Mouse (Mus musculus) hindbrain, embryonic 13.5 days (tissue): ENCODE results near the gene Zdhhc1. TPM values are rescaled to one million over a fixed set of nuclear protein-coding genes. Genes with fewer than 3 reads are reported as not detected.

Source experiments
- ATAC-seq: fragments of 200-750 bp; cut with Nextera tagmentation; 2 replicates; pipeline ENCODE4 v1.8.0; 2017; ENCODE audit warnings: moderate TSS enrichment; ENCODE audit not compliant: low FRiP score
- H3K27ac ChIP-seq: fragments of 300-500 bp; sonication (generic); 2 replicates; pipeline ENCODE4 v1.5.1; 2015; ENCODE audit warnings: inconsistent platforms, mild to moderate bottlenecking, moderate library complexity
- H3K27me3 ChIP-seq: fragments of 300-500 bp; sonication (generic); 2 replicates; pipeline ENCODE4 v1.6.1; 2015; ENCODE audit warnings: mild to moderate bottlenecking, inconsistent platforms
- H3K36me3 ChIP-seq: fragments of 300-500 bp; sonication (generic); 2 replicates; pipeline ENCODE4 v1.6.1; 2015; ENCODE audit warnings: mild to moderate bottlenecking, inconsistent platforms
- H3K4me1 ChIP-seq: fragments of 300-500 bp; sonication (generic); replicated peaks from 2 replicates; pipeline ENCODE4 v1.6.1; 2015; ENCODE audit warnings: inconsistent platforms
- H3K4me2 ChIP-seq: fragments of 300-500 bp; sonication (generic); 2 replicates; pipeline ENCODE4 v1.6.1; 2015; ENCODE audit warnings: inconsistent platforms, mild to moderate bottlenecking, moderate library complexity
- H3K4me3 ChIP-seq: fragments of 300-500 bp; sonication (generic); 2 replicates; pipeline ENCODE4 v1.5.1; 2015; ENCODE audit warnings: mild to moderate bottlenecking, inconsistent platforms
- H3K9ac ChIP-seq: fragments of 300-500 bp; sonication (generic); 2 replicates; pipeline ENCODE4 v1.6.1; 2015; ENCODE audit warnings: mild to moderate bottlenecking, inconsistent platforms
- H3K9me3 ChIP-seq: fragments of 300-500 bp; sonication (generic); 2 replicates; pipeline ENCODE4 v1.6.1; 2016; ENCODE audit warnings: inconsistent platforms
- WGBS: fragments of 180-500 bp; shearing (Covaris S2); methylation state at CpG from one replicate; pipeline ENCODE4 v1.1.7; 2015; 5-methylcytosine and 5-hydroxymethylcytosine counted together
- polyA plus RNA-seq: library from polyadenylated mRNA; unstranded; fragments of >200 nt; fragmentation: Nextera tagmentation; extraction: Ambion mirVana; gene quantifications from 2 replicates; pipeline ENCODE4 v1.2.1, GENCODE M21; 2015

Zdhhc1 gene
- polyA plus RNA-seq, 1 experiment from 2014 or later: 34.3 TPM

DNA sequence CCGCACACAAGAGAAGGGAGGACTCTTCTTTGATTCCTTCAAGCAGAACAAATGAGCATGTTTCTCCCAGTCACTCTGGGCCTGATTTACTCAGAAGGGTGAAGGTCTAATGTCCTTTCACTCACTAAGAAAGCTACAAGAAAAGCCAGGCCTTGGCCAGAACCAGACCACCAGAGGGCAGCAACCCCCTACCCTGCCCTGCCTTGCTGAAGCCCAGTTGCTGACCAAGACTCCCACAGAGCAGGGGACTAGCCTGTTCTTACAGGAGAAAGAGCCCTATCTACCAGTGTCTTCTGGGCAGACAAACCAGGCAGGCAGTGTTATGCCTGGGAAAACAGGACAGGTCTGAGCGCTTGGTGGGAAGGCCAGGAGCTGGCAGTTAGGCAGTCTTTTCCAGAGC, 12.3 kb downstream of the Zdhhc1 start:
- no peaks in the 10 kb centered on the region for H3K27me3 ChIP-seq
- H3K9ac ChIP-seq: no peak overlapping the region
- H3K27ac ChIP-seq: no peak overlapping the region
- H3K36me3 ChIP-seq: peaks cover 21% of the 10 kb centered on the region; the same call in 1 of the 2 replicates
- H3K9me3 ChIP-seq: no peaks in the 10 kb centered on the region
- H3K4me3 ChIP-seq: no peak overlapping the region
- H3K4me1 ChIP-seq: peaks cover 17% of the 10 kb centered on the region
- H3K4me2 ChIP-seq: no peak overlapping the region
- 26% methylated on average over 2 of the region's 2 CpGs for WGBS
- ATAC-seq: 0 out of 2 replicates have a peak, but pooled peaks have one; percentile 32

DNA sequence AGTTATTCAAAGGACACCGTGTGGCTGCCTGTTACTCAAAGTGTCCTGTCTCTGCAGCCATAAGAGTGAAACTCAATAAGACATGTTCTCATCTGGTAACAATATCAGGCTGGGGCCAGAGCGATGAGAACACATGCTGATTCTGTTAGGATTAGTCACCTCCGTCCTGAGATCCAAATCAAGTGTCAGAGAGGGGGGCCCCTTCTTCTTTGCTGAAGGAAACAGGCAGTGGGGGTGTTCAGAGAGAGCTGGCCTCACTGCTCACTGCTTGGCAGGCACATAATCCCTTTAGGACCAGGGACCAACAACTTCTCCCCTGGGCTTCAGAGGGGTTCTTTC, 12.7 kb downstream of the Zdhhc1 start:
- Histone ChIP-seq H3K4me3 (no peak overlapping the region), H3K27ac (no peak overlapping the region), H3K4me2 (no peak overlapping the region), H3K9ac (no peak overlapping the region), H3K36me3 (peaks cover 21% of the 10 kb centered on the region; the same call in 1 of the 2 replicates), H3K27me3 (no peaks in the 10 kb centered on the region), H3K9me3 (no peaks in the 10 kb centered on the region), H3K4me1 (peaks cover 17% of the 10 kb centered on the region)
- 0 out of 2 replicates have a peak, but pooled peaks have one; percentile 24 for ATAC-seq
- WGBS: 47% methylated on average over 3 of the region's 3 CpGs

DNA sequence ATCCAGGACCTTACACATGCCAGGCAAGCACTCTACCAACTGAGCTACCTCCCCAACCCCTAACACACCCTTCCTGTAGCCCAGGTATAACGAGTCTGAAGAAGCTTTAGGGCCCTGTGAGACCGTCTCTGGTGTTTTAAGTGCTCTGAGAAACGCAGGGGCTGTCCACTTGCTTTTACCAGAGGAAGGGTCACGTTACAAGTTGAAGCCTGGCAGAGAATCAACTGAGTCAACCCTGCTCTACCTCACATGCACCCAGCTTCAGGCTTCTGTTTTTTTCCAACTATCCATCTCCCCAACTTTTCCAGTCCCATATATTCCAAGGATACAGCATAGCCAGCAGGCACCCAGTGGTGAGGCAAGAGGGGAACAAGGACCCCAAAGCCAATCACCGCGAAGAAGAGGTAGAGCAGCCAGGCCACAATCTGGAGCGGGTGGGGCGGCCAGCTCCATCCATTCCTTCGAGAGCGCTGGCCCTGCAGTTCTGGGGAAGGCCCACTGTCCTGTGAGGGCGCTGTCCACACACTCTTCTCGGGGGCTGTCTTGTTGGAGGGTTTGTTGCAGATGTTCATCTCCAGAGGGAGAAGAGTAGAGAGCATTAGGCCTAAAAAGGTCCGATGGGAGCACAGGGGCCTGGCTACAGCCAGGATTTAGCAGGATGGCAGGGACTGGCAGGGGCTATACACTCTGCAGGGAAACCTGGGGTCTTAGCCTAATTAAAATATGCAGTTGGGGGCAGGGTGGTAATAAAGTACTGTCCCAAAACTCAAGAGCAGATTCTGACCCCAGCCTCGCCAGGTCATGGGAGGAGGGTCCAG, 13.3 kb downstream of the Zdhhc1 start:
- ATAC-seq: 0 out of 2 replicates have a peak, but pooled peaks have one; percentile 25

DNA sequence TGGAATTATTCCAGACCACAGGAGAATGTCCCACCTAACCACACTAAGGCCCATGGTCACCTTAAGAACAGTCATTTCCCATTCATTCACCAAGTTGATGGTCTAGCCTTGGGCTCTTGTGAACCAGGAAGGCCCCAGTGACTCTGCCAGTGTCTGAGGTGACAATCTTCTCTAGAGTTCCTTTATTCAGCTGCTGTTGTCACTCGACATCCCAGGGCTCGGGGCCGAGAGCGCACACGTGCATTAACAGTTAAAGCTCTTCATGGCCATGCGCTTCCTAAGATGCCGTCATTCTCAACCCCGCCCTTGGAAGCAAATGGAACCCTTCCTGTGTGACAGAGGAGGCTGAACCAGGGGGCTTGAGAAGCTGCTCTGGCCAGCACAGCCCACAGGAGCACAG, 14.6 kb downstream of the Zdhhc1 start:
- peaks cover 25% of the 10 kb centered on the region for H3K36me3 ChIP-seq
- WGBS: 89% methylated on average over 8 of the region's 8 CpGs
- peaks cover 18% of the 10 kb centered on the region for H3K4me1 ChIP-seq
- H3K27ac ChIP-seq: no peak overlapping the region
- H3K9me3 ChIP-seq: no peaks in the 10 kb centered on the region
- no peak overlapping the region for H3K4me2 ChIP-seq
- ATAC-seq: no peak
- H3K9ac ChIP-seq: no peak overlapping the region
- no peak overlapping the region for H3K4me3 ChIP-seq
- H3K27me3 ChIP-seq: no peaks in the 10 kb centered on the region

More for the DNA sequence above, 13.3 kb downstream of the Zdhhc1 start:
- Histone ChIP-seq H3K36me3 (peaks cover 23% of the 10 kb centered on the region), H3K9ac (0 out of 2 replicates have a peak overlapping the region, but pooled peaks have one; percentile 43), H3K4me1 (peaks cover 17% of the 10 kb centered on the region), H3K27me3 (no peaks in the 10 kb centered on the region), H3K4me3 (no peak overlapping the region), H3K9me3 (no peaks in the 10 kb centered on the region), H3K27ac (no peak overlapping the region), H3K4me2 (no peak overlapping the region)
- WGBS: 37% methylated on average over 14 of the region's 14 CpGs

DNA sequence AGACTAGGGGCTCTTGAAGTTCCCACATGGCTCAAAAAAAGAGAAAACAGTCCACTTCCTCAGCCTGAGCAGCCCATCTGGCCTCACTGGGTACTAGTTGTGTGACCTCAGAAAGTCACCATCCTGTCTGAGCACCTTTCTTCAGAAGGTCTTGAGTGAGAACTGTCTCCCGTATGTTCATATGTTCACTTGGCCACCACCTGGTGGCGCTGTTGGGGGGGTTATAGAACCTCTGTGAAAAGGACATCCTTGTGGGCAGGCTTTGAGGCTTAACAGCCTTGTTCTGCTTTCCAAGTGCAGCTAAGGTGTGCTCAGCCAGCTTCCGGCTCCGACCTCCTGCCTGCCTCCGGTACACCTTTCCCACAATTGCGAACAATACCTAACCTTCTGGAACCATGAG, 15.2 kb downstream of the Zdhhc1 start:
- 65% methylated on average over 6 of the region's 6 CpGs for WGBS
- no peaks in the 10 kb centered on the region for H3K9me3 ChIP-seq
- no peaks in the 10 kb centered on the region for H3K27me3 ChIP-seq
- 0 out of 2 replicates have a peak overlapping the region, but pooled peaks have one; percentile 12 for H3K27ac ChIP-seq
- peaks cover 25% of the 10 kb centered on the region for H3K36me3 ChIP-seq
- ATAC-seq: no peak
- no peak overlapping the region for H3K4me3 ChIP-seq
- peaks cover 24% of the 10 kb centered on the region for H3K4me1 ChIP-seq
- no peak overlapping the region for H3K9ac ChIP-seq
- no peak overlapping the region for H3K4me2 ChIP-seq

DNA sequence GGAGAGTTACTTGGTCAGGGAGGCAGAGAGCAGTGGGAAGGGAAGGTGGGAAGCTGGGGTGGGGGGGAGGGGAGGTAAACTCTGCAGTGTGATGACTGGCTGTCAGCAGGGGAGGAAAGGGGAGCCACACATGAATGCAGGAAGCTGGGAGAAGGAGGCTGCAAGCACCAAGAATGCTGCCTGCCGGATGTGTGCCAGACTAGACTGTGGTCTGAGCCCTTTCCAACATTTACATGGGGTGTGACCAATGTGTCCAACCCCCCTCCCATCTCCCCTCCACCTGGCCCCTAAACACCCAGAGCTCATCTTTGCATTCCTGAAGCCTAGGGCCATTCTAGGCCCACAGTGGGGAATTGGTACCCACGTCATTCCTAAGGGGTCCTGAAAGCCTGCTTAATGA, 15.7 kb downstream of the Zdhhc1 start:
- Histone ChIP-seq H3K4me1 (peaks cover 24% of the 10 kb centered on the region), H3K4me2 (no peak overlapping the region), H3K4me3 (no peak overlapping the region), H3K9me3 (no peaks in the 10 kb centered on the region), H3K27me3 (no peaks in the 10 kb centered on the region), H3K27ac (0 out of 2 replicates have a peak overlapping the region, but pooled peaks have one; percentile 12), H3K9ac (no peak overlapping the region), H3K36me3 (peaks cover 28% of the 10 kb centered on the region)
- no peak for ATAC-seq
- 45% methylated on average over 2 of the region's 2 CpGs for WGBS

DNA sequence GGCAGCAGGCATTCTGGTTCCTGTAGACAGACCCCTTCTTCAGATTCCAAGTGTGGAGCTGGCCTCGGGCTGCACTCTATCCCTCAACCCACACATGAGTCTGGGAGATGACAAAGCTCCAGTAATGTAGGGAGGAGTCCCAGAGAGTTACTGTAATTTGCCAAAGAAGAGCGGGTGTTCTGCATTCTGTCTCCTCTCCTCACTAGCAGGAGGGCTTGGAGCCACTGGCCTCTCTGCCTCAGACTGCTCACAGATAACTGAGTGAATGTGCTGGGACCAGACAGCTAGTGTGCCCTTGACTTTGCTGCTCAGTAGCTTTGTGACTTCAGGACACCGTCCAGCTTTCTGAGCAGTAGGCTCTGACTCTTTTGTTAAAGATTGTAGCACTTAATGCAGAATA, 18.9 kb downstream of the Zdhhc1 start:
- no peak overlapping the region for H3K9ac ChIP-seq
- no peak overlapping the region for H3K4me2 ChIP-seq
- peaks cover 24% of the 10 kb centered on the region; the same call in 1 of the 2 replicates for H3K36me3 ChIP-seq
- H3K4me1 ChIP-seq: peaks cover 44% of the 10 kb centered on the region
- ATAC-seq: no peak
- peaks cover 8% of the 10 kb centered on the region; the same call in 1 of the 2 replicates for H3K27me3 ChIP-seq
- no peak overlapping the region for H3K4me3 ChIP-seq
- no peak overlapping the region for H3K27ac ChIP-seq
- H3K9me3 ChIP-seq: no peaks in the 10 kb centered on the region
- 76% methylated on average over 3 of the region's 3 CpGs for WGBS

DNA sequence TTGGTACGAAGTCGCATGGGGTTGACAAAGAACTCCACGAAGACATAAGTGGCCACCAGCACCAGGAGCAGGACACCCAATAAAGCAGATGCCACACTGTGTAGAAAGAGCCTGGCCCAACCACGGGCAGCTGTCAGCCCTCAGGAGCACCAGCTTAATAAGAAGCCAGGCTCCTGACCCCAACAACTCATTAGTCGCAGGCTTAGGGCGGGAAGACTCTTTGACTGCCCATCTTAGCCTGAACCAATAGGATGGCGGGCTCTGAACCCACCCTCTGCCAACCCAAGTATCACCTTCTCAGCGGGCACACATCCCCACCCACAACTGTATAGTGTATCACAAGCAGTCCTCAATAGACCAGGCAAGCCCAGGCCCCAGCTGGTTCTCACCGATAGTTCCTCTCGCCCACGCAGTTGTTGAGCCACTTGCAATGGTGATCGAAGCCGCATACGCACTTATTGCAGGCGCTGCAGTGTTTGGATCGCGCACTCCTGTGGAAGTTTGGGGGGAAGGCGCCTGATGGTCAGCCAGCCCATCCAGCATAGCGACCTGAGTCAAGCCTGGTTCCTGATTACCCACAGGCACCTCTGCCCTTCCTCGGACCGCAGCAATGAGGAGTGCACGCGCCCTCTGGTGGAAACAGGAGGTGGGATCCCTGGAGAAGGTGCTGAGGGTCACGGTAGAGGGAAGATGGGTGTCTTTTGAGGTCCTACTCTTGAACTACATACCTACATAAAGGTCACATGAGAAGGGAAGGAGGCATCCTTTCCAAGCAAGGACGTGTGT, 19.9 kb downstream of the Zdhhc1 start:
- peaks cover 51% of the 10 kb centered on the region for H3K4me1 ChIP-seq
- H3K9ac ChIP-seq: no peak overlapping the region
- peaks cover 8% of the 10 kb centered on the region; the same call in 1 of the 2 replicates for H3K27me3 ChIP-seq
- H3K4me3 ChIP-seq: no peak overlapping the region
- ATAC-seq: no peak
- no peak overlapping the region for H3K4me2 ChIP-seq
- H3K27ac ChIP-seq: no peak overlapping the region
- WGBS: 42% methylated on average over 25 of the region's 25 CpGs
- H3K9me3 ChIP-seq: no peaks in the 10 kb centered on the region
- peaks cover 20% of the 10 kb centered on the region; the same call in 1 of the 2 replicates for H3K36me3 ChIP-seq

DNA sequence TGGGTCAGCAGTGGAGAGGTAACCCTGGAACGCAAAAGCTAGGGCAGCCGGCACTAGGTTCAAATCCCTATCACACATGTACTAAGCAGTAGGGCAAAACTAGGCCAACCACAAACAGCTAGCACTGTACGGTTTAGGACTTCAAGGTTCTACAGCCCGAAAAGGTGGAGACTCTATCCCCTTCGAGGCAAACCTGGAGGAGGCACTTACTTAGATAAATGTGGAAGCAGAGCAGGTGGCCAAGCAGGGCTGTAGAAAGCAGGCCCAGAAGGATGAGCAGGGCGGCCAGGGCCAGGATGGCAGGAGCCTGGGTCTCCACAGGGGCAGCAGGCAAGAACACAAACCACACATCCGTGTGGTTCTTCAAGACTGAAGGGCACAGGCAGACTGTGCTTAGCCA, 20.5 kb downstream of the Zdhhc1 start:
- Histone ChIP-seq H3K4me1 (peaks cover 55% of the 10 kb centered on the region), H3K27ac (no peak overlapping the region), H3K4me2 (no peak overlapping the region), H3K36me3 (peaks cover 15% of the 10 kb centered on the region; the same call in 1 of the 2 replicates), H3K27me3 (peaks cover 8% of the 10 kb centered on the region; the same call in 1 of the 2 replicates), H3K9ac (no peak overlapping the region), H3K4me3 (no peak overlapping the region), H3K9me3 (no peaks in the 10 kb centered on the region)
- 97% methylated on average over 7 of the region's 7 CpGs for WGBS
- ATAC-seq: no peak

DNA sequence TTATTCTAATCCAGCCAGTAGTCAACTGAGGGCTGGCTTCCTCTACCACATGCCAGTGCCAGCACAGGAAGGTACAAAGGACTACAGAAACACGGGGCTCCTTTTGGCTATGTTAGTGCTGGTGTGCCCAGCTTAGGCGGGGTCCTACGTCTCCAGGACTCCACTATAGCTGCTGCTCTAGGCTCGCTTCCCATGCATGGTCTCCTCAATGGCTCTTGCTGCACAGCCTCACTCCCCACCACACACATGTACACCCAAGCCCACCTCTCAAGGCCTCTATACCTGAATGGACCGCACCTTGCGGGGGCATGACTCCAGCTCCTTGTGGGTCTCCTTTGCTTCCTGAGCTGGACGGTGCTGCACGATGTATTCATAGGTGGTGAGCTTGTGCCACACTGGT, 21.0 kb downstream of the Zdhhc1 start:
- 95% methylated on average over 8 of the region's 8 CpGs for WGBS
- H3K9ac ChIP-seq: no peak overlapping the region
- H3K36me3 ChIP-seq: peaks cover 15% of the 10 kb centered on the region; the same call in 1 of the 2 replicates
- H3K4me2 ChIP-seq: no peak overlapping the region
- H3K9me3 ChIP-seq: no peaks in the 10 kb centered on the region
- H3K27me3 ChIP-seq: peaks cover 8% of the 10 kb centered on the region; the same call in 1 of the 2 replicates
- peaks cover 54% of the 10 kb centered on the region for H3K4me1 ChIP-seq
- no peak overlapping the region for H3K4me3 ChIP-seq
- ATAC-seq: no peak
- H3K27ac ChIP-seq: no peak overlapping the region

DNA sequence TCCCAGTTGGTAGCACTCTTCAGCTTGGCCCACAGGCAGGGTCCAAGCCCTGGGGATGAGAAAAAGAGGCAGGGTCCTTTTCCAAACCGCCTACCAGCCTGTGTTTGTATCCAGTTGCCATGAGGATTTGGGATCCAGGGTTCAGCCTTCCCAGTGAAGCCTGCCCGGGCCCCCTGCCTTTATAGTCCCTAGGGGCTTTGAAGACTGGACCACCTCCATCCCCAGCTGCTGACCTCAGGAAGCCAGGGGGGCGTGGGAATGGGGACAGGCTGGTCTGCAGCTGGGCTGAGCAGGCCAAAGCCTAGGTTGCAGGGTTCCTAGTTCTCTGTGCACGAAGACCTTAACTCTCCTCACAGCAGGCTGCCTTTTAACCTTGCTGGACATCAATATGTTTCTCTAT, 21.4 kb downstream of the Zdhhc1 start:
- 36% methylated on average over 4 of the region's 4 CpGs for WGBS
- no peak for ATAC-seq
- Histone ChIP-seq H3K4me1 (peaks cover 59% of the 10 kb centered on the region), H3K4me2 (no peak overlapping the region), H3K27me3 (peaks cover 8% of the 10 kb centered on the region; the same call in 1 of the 2 replicates), H3K9ac (peak overlapping the region; percentile 30; the same call in 1 of the 2 replicates), H3K9me3 (no peaks in the 10 kb centered on the region), H3K4me3 (no peak overlapping the region), H3K27ac (peak overlapping the region; percentile 25; the same call in 1 of the 2 replicates), H3K36me3 (peaks cover 15% of the 10 kb centered on the region; the same call in 1 of the 2 replicates)

DNA sequence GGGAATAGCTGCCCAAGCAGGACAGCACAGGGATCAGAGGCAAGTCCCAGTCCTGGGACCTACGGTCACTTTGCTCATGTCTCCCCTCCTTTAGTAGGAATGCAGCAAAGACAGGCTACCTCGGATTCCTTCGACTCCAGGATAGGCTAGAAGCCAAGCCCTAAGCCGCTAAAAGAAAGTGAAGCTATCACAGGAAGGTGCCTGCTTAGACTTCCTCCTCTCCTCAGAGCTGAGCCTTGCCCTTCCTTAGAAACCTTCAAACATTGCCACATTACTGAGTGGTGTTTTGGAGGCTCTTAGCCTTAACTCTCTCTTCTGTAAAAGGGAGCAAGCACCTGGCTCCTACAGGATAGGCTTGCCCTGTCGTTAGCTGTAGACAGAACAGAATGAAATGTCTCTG, 22.0 kb downstream of the Zdhhc1 start:
- Histone ChIP-seq H3K4me2 (0 out of 2 replicates have a peak overlapping the region, but pooled peaks have one; percentile 6), H3K4me3 (no peak overlapping the region), H3K27me3 (peaks cover 8% of the 10 kb centered on the region; the same call in 1 of the 2 replicates), H3K36me3 (peaks cover 15% of the 10 kb centered on the region; the same call in 1 of the 2 replicates), H3K27ac (peak overlapping the region; percentile 45), H3K9ac (peak overlapping the region; percentile 30), H3K4me1 (peaks cover 65% of the 10 kb centered on the region), H3K9me3 (no peaks in the 10 kb centered on the region)
- ATAC-seq: no peak
- WGBS: 42% methylated on average over 5 of the region's 5 CpGs
